Mouse (Mus musculus) liver, adult 2 months (tissue): ENCODE measurements around the gene Smarcd3.
A peak's percentile ranks its signal among the peaks of the same experiment; 100 is the strongest.

Experiments used
- CTCF ChIP-seq: fragments of 200-500 bp; IDR thresholded peaks from 2 replicates; pipeline ENCODE4 v1.5.1; 2011; ENCODE audit warnings: low read depth, low read length, control low read depth
- POLR2A ChIP-seq: fragments of 200-500 bp; IDR thresholded peaks from 2 replicates; pipeline ENCODE4 v1.6.1; 2011; ENCODE audit warnings: low read length, control low read depth; ENCODE audit not compliant: insufficient read depth; ENCODE audit errors: extremely low read depth

GRCm38 (mm10) chr5:24586547-24587199, 37.5 kb downstream of the Smarcd3 start, which contains the start of gene Chpf2:
- no peak for TF ChIP-seq CTCF
- TF ChIP-seq POLR2A = peak; percentile 72; the same call in 1 of the 2 replicates
